Mouse (Mus musculus) midbrain, embryonic 12.5 days (tissue): ENCODE measurements at regions not wholly inside any gene's neighbourhood (a gene's known extent, or its start where the extent isn't known, plus 50 kb on each side); places are given as distances from the start of the nearest gene placed in this dataset.

Source experiments
- ATAC-seq: fragments of 200-750 bp; cut with Nextera tagmentation; 2 replicates; pipeline ENCODE4 v1.8.0; 2017; ENCODE audit warnings: low read depth, moderate TSS enrichment, moderate library complexity; ENCODE audit not compliant: low FRiP score
- H3K27ac ChIP-seq: fragments of 300-500 bp; sonication (generic); replicated peaks from 2 replicates; pipeline ENCODE4 v1.5.1; 2016; ENCODE audit warnings: mild to moderate bottlenecking
- H3K27me3 ChIP-seq: fragments of 300-500 bp; sonication (generic); 2 replicates; pipeline ENCODE4 v1.6.1; 2016; ENCODE audit warnings: mild to moderate bottlenecking
- H3K36me3 ChIP-seq: fragments of 300-500 bp; sonication (generic); 2 replicates; pipeline ENCODE4 v1.6.1; 2016
- H3K4me1 ChIP-seq: fragments of 300-500 bp; sonication (generic); 2 replicates; pipeline ENCODE4 v1.6.1; 2016
- H3K4me2 ChIP-seq: fragments of 300-500 bp; sonication (generic); replicated peaks from 2 replicates; pipeline ENCODE4 v1.6.1; 2016; ENCODE audit warnings: mild to moderate bottlenecking, moderate library complexity
- H3K4me3 ChIP-seq: fragments of 300-500 bp; sonication (generic); 2 replicates; pipeline ENCODE4 v1.5.1; 2016; ENCODE audit warnings: mild to moderate bottlenecking
- H3K9ac ChIP-seq: fragments of 300-500 bp; sonication (generic); replicated peaks from 2 replicates; pipeline ENCODE4 v1.6.1; 2016; ENCODE audit warnings: mild to moderate bottlenecking, moderate library complexity
- H3K9me3 ChIP-seq: fragments of 300-500 bp; sonication (generic); 2 replicates; pipeline ENCODE4 v1.6.1; 2016; ENCODE audit warnings: mild to moderate bottlenecking
- WGBS: fragments of 180-500 bp; shearing (Covaris S2); methylation state at CpG from one replicate; pipeline ENCODE4 v1.1.7; 2016; 5-methylcytosine and 5-hydroxymethylcytosine counted together

GRCm38 (mm10) chr4:12781969-12782904 is 610.4 kb upstream of the Fam92a start:
- WGBS: 62% methylated on average over 10 of the region's 10 CpGs
- Histone ChIP-seq H3K9ac (no peak overlapping the region), H3K27me3 (no peaks in the 10 kb centered on the region)

GRCm38 (mm10) chr4:12780254-12780653 is 608.4 kb upstream of the Fam92a start:
- Histone ChIP-seq H3K36me3 (no peaks in the 10 kb centered on the region), H3K4me1 (0 out of 2 replicates have a peak, but pooled peaks cover 7% of the 10 kb centered on the region), H3K9me3 (no peaks in the 10 kb centered on the region), H3K27me3 (no peaks in the 10 kb centered on the region), H3K4me3 (no peak overlapping the region), H3K9ac (no peak overlapping the region), H3K27ac (no peak overlapping the region), H3K4me2 (no peak overlapping the region)
- 92% methylated on average over 2 of the region's 2 CpGs for WGBS
- ATAC-seq: no peak

More at GRCm38 (mm10) chr4:12781969-12782904, 610.4 kb upstream of the Fam92a start:
- no peaks in the 10 kb centered on the region for H3K36me3 ChIP-seq
- H3K9me3 ChIP-seq: no peaks in the 10 kb centered on the region
- H3K4me1 ChIP-seq: 0 out of 2 replicates have a peak, but pooled peaks cover 7% of the 10 kb centered on the region
- no peak overlapping the region for H3K4me3 ChIP-seq
- no peak for ATAC-seq
- H3K4me2 ChIP-seq: no peak overlapping the region
- no peak overlapping the region for H3K27ac ChIP-seq

- H3K9ac ChIP-seq: no peak overlapping the region
- H3K9me3 ChIP-seq: no peaks in the 10 kb centered on the region
- WGBS: 67% methylated on average over 1 of the region's 1 CpGs
- H3K4me1 ChIP-seq: peaks cover 11% of the 10 kb centered on the region
- no peak overlapping the region for H3K27ac ChIP-seq
- H3K36me3 ChIP-seq: no peaks in the 10 kb centered on the region
- no peak overlapping the region for H3K4me2 ChIP-seq
- no peak for ATAC-seq
- H3K4me3 ChIP-seq: no peak overlapping the region
- H3K27me3 ChIP-seq: no peaks in the 10 kb centered on the region
Measured at GRCm38 (mm10) chr4:12779211-12779610, 607.4 kb upstream of the Fam92a start.

- H3K36me3 ChIP-seq: no peaks in the 10 kb centered on the region
- no peak overlapping the region for H3K4me3 ChIP-seq
- H3K4me2 ChIP-seq: no peak overlapping the region
- no peaks in the 10 kb centered on the region for H3K9me3 ChIP-seq
- H3K27ac ChIP-seq: no peak overlapping the region
- H3K27me3 ChIP-seq: no peaks in the 10 kb centered on the region
- ATAC-seq: no peak
- WGBS: 76% methylated on average over 2 of the region's 2 CpGs
- H3K4me1 ChIP-seq: peaks cover 10% of the 10 kb centered on the region
- no peak overlapping the region for H3K9ac ChIP-seq
Measured at GRCm38 (mm10) chr4:12778163-12778562, 606.3 kb upstream of the Fam92a start.

GRCm38 (mm10) chr4:12776217-12776578 is 604.4 kb upstream of the Fam92a start:
- WGBS: 84% methylated on average over 2 of the region's 2 CpGs
- Histone ChIP-seq H3K27ac (no peak overlapping the region), H3K4me2 (no peak overlapping the region), H3K4me3 (no peak overlapping the region), H3K4me1 (peaks cover 10% of the 10 kb centered on the region), H3K36me3 (no peaks in the 10 kb centered on the region), H3K9ac (no peak overlapping the region), H3K9me3 (no peaks in the 10 kb centered on the region), H3K27me3 (no peaks in the 10 kb centered on the region)
- no peak for ATAC-seq

- ATAC-seq: peak; percentile 32
- Histone ChIP-seq H3K27ac (peak overlapping the region; percentile 66), H3K4me3 (no peak overlapping the region), H3K36me3 (no peaks in the 10 kb centered on the region), H3K4me2 (no peak overlapping the region), H3K9ac (no peak overlapping the region), H3K27me3 (no peaks in the 10 kb centered on the region), H3K4me1 (peaks cover 10% of the 10 kb centered on the region), H3K9me3 (no peaks in the 10 kb centered on the region)
- 63% methylated on average over 3 of the region's 3 CpGs for WGBS
Measured at GRCm38 (mm10) chr4:12775524-12776216, 603.9 kb upstream of the Fam92a start.

GRCm38 (mm10) chr4:12775090-12775489 is 603.3 kb upstream of the Fam92a start:
- Histone ChIP-seq H3K27ac (peak overlapping the region; percentile 66), H3K4me3 (no peak overlapping the region), H3K27me3 (no peaks in the 10 kb centered on the region), H3K4me1 (peaks cover 13% of the 10 kb centered on the region), H3K4me2 (no peak overlapping the region), H3K36me3 (no peaks in the 10 kb centered on the region), H3K9me3 (no peaks in the 10 kb centered on the region), H3K9ac (no peak overlapping the region)
- WGBS: 37% methylated on average over 4 of the region's 4 CpGs
- peak; percentile 76 for ATAC-seq

GRCm38 (mm10) chr4:12774671-12775070 is 602.9 kb upstream of the Fam92a start:
- H3K36me3 ChIP-seq: no peaks in the 10 kb centered on the region
- ATAC-seq: peak; percentile 56
- 49% methylated on average over 5 of the region's 5 CpGs for WGBS
- H3K9ac ChIP-seq: no peak overlapping the region
- no peaks in the 10 kb centered on the region for H3K27me3 ChIP-seq
- H3K4me1 ChIP-seq: peaks cover 14% of the 10 kb centered on the region
- no peak overlapping the region for H3K4me2 ChIP-seq
- H3K9me3 ChIP-seq: no peaks in the 10 kb centered on the region
- no peak overlapping the region for H3K4me3 ChIP-seq
- peak overlapping the region; percentile 66 for H3K27ac ChIP-seq

- WGBS: 71% methylated on average over 7 of the region's 7 CpGs
- no peak overlapping the region for H3K4me3 ChIP-seq
- ATAC-seq: no peak
- H3K36me3 ChIP-seq: no peaks in the 10 kb centered on the region
- H3K27ac ChIP-seq: no peak overlapping the region
- H3K4me2 ChIP-seq: no peak overlapping the region
- peaks cover 14% of the 10 kb centered on the region for H3K4me1 ChIP-seq
- no peaks in the 10 kb centered on the region for H3K9me3 ChIP-seq
- no peak overlapping the region for H3K9ac ChIP-seq
- no peaks in the 10 kb centered on the region for H3K27me3 ChIP-seq
Measured at GRCm38 (mm10) chr4:12773201-12773600, 601.4 kb upstream of the Fam92a start.

GRCm38 (mm10) chr4:12770131-12770780 is 598.4 kb upstream of the Fam92a start:
- Histone ChIP-seq H3K4me3 (no peak overlapping the region), H3K4me1 (peaks cover 14% of the 10 kb centered on the region), H3K9ac (no peak overlapping the region), H3K27me3 (no peaks in the 10 kb centered on the region), H3K9me3 (no peaks in the 10 kb centered on the region), H3K36me3 (no peaks in the 10 kb centered on the region), H3K27ac (no peak overlapping the region), H3K4me2 (no peak overlapping the region)
- ATAC-seq: peak; percentile 76
- 56% methylated on average over 5 of the region's 5 CpGs for WGBS

GRCm38 (mm10) chr4:12769092-12769491 is 597.3 kb upstream of the Fam92a start:
- H3K9ac ChIP-seq: no peak overlapping the region
- H3K4me3 ChIP-seq: no peak overlapping the region
- peaks cover 4% of the 10 kb centered on the region; the same call in 1 of the 2 replicates for H3K4me1 ChIP-seq
- no peaks in the 10 kb centered on the region for H3K9me3 ChIP-seq
- no peak for ATAC-seq
- no peaks in the 10 kb centered on the region for H3K27me3 ChIP-seq
- no peak overlapping the region for H3K4me2 ChIP-seq
- no peak overlapping the region for H3K27ac ChIP-seq
- no peaks in the 10 kb centered on the region for H3K36me3 ChIP-seq

GRCm38 (mm10) chr4:12766763-12767162 is 594.9 kb upstream of the Fam92a start:
- no peak overlapping the region for H3K9ac ChIP-seq
- H3K4me2 ChIP-seq: no peak overlapping the region
- H3K9me3 ChIP-seq: no peaks in the 10 kb centered on the region
- H3K27me3 ChIP-seq: no peaks in the 10 kb centered on the region
- H3K36me3 ChIP-seq: no peaks in the 10 kb centered on the region
- 0 out of 2 replicates have a peak, but pooled peaks cover 3% of the 10 kb centered on the region for H3K4me1 ChIP-seq
- WGBS: 86% methylated on average over 1 of the region's 1 CpGs
- no peak overlapping the region for H3K4me3 ChIP-seq
- no peak for ATAC-seq
- no peak overlapping the region for H3K27ac ChIP-seq
